Mouse (Mus musculus): ENCODE results near the gene Zdhhc24. TPM values are rescaled to one million over a fixed set of nuclear protein-coding genes. Genes with fewer than 3 reads are reported as not detected.
A peak's percentile ranks its signal among the peaks of the same experiment; 100 is the strongest.

Zdhhc24 gene
- total RNA-seq, 2 experiments from 2014 or later: 24.7 to 25.9 TPM

- intact Hi-C loops (cut with DNase I): no loop called here
- no peak overlapping the region for H3K4me3 ChIP-seq
- DNase-seq (ENCODE audit: extremely low spot score in 1 of 2, low spot score in 2 of 2): no peak
- TF ChIP-seq CTCF (IDR thresholded peaks at IDR 0.05): no peak
- no peak overlapping the region for H3K27ac ChIP-seq
Measured at GRCm38 (mm10) chr19:4883961-4884360, 5.5 kb downstream of the Zdhhc24 start.

DNA sequence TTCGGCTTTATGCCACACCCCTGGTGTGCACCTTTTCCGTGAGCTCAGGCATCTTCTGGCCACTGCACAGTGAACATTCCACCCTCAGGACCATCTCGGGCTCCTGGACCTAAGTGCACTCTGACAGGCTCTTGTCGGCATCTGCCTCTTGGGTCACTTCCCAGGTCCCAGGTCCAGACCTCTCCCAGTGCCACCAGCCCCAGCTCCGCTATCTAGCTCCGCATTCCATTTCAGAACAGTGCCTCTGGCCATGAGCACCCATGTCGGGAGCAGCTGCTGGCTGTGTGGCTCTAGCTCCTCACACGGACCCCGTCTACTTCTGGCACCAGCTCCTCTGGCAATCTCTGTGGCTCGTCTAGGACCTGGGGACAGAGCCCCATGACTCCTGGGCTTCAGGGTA lies 11.3 kb downstream of the Zdhhc24 start:
- no peak for TF ChIP-seq CTCF (IDR thresholded peaks at IDR 0.05)
- no peak overlapping the region for H3K27ac ChIP-seq
- DNase-seq (ENCODE audit: extremely low spot score in 1 of 2, low spot score in 2 of 2): no peak
- intact Hi-C loops (cut with DNase I): no loop called here
- H3K4me3 ChIP-seq: no peak overlapping the region

DNA sequence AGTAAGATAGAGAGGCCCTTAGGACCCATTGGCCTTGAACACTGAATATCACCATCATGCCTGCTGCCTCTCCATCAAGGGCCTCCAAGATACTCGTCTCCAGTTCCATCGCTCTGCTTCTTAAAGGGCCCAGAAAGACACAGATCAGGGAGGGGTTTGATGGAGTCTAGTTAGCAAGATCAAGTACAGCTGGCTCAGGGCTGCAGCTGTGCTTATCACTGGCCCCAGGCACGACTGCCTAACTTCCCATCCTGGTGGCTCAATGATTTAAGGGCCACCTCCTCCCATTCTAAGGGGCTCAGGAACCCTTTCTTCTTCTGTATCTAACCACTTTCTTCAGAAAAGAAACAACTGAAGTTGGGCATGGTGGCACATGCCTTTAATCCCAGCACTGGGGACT lies 13.3 kb downstream of the Zdhhc24 start:
- TF ChIP-seq CTCF (IDR thresholded peaks at IDR 0.05): no peak
- DNase-seq (ENCODE audit: extremely low spot score in 1 of 2, low spot score in 2 of 2): no peak
- Histone ChIP-seq H3K27ac (no peak overlapping the region), H3K4me3 (no peak overlapping the region)
- intact Hi-C loops (cut with DNase I): no loop called here

GRCm38 (mm10) chr19:4896780-4897520 lies 18.5 kb downstream of the Zdhhc24 start:
- DNase-seq (ENCODE audit: extremely low spot score in 1 of 2, low spot score in 2 of 2): no peak
- no peak for TF ChIP-seq CTCF (IDR thresholded peaks at IDR 0.05)
- intact Hi-C loops (cut with DNase I): no loop called here
- no peak overlapping the region for H3K27ac ChIP-seq
- no peak overlapping the region for H3K4me3 ChIP-seq

DNA sequence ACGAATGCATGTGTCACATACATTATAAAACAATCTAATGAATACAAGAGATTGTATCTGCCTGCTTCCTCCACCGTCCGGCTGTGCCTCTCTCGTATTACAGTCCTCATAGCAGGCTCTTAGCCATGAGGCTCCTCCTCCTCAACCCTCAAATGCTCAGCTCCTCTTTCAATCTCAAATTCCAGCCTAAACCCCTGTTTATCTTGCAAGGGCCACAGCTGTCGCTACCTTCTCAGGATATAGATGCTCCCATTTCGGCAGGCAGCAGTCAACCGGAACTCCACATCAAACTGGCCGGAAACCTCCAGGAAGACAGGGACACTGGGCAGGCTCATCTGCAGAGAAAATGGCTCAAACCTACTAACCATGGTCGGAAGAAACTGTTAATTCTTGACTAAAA lies 20.5 kb downstream of the Zdhhc24 start:
- no peak for TF ChIP-seq CTCF (IDR thresholded peaks at IDR 0.05)

GRCm38 (mm10) chr19:4899888-4900287 lies 21.4 kb downstream of the Zdhhc24 start:
- TF ChIP-seq CTCF (IDR thresholded peaks at IDR 0.05): no peak
- H3K27ac ChIP-seq: no peak overlapping the region
- H3K4me3 ChIP-seq: no peak overlapping the region
- intact Hi-C loops (cut with DNase I): no loop called here
- DNase-seq (ENCODE audit: extremely low spot score in 1 of 2, low spot score in 2 of 2): no peak

More for the DNA sequence above, 20.5 kb downstream of the Zdhhc24 start:
- H3K27ac ChIP-seq: no peak overlapping the region
- no peak for DNase-seq (ENCODE audit: extremely low spot score in 1 of 2, low spot score in 2 of 2)
- intact Hi-C loops (cut with DNase I): no loop called here
- H3K4me3 ChIP-seq: no peak overlapping the region

DNA sequence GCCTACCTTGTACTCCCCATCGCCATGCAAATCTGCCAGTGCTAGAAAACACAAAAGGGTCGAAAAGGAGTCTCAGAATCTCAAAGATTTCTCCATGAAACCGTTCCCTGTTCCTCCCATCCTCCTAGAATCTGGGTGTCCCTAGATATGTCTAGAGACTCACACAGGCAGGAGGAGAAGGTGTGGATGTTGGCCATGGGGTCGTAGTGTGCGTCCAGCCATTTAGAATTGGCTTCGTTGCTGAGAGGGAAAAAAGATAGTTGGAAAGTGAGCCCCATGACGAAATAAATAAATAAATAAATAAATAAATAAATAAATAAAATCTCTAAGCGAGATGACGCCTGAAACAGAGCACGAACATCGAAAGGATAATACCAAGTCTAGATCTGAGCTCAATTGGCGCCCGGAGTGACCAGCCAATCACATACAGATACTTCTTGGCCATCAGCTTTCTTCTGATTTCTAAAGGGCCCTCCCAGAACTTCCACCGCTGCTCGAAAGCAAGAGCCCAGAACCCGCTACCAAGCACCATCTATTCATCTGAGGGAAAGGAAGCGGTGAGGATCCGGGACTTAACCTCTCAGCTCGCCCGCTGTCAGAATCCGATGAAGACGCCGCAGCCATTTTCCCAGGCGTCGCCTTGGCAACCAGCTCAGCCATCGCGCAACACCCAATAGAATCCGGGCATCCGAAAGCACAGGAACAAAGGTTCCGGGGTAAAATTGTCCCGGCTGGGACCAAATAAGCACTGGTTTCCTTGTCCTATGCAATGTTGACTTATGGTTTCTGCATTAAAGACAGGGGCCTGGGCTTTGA lies 27.7 kb downstream of the Zdhhc24 start, which contains the start of gene Bbs1:
Gene Bbs1 (minus strand): TSS at position 650 of the 816 bp plus-strand sequence.
- TF ChIP-seq CTCF (IDR thresholded peaks at IDR 0.05): no peak
- H3K27ac ChIP-seq: peak within 1 kb of the TSS; percentile 87
- intact Hi-C loops (cut with DNase I): loop anchor here (2.0 to 5.0 kb wide), 2 partner anchors 151 to 279 kb away; partner anchors contain the start of gene Rce1
- DNase-seq (ENCODE audit: extremely low spot score in 1 of 2, low spot score in 2 of 2): peak; percentile 76 to 82
- H3K4me3 ChIP-seq: peak within 1 kb of the TSS; percentile 71

GRCm38 (mm10) chr19:4908107-4908506 lies 29.6 kb downstream of the Zdhhc24 start:
- intact Hi-C loops (cut with DNase I): loop anchor here (5.0 kb wide), 1 partner anchor 281 kb away; the partner anchor contains the start of gene Rce1
- Histone ChIP-seq H3K4me3 (no peak overlapping the region), H3K27ac (no peak overlapping the region)
- TF ChIP-seq CTCF (IDR thresholded peaks at IDR 0.05): peak; percentile 58
- no peak for DNase-seq (ENCODE audit: extremely low spot score in 1 of 2, low spot score in 2 of 2)

GRCm38 (mm10) chr19:4909376-4909775 lies 30.9 kb downstream of the Zdhhc24 start:
- TF ChIP-seq CTCF (IDR thresholded peaks at IDR 0.05): no peak
- no peak for DNase-seq (ENCODE audit: extremely low spot score in 1 of 2, low spot score in 2 of 2)
- intact Hi-C loops (cut with DNase I): loop anchor here (5.0 kb wide), 1 partner anchor 282 kb away; the partner anchor contains the start of gene Rce1
- H3K4me3 ChIP-seq: no peak overlapping the region
- H3K27ac ChIP-seq: no peak overlapping the region

GRCm38 (mm10) chr19:4915924-4916603 lies 37.6 kb downstream of the Zdhhc24 start:
- Histone ChIP-seq H3K4me3 (no peak overlapping the region), H3K27ac (no peak overlapping the region)
- intact Hi-C loops (cut with DNase I): no loop called here
- DNase-seq (ENCODE audit: extremely low spot score in 1 of 2, low spot score in 2 of 2): no peak
- no peak for TF ChIP-seq CTCF (IDR thresholded peaks at IDR 0.05)

DNA sequence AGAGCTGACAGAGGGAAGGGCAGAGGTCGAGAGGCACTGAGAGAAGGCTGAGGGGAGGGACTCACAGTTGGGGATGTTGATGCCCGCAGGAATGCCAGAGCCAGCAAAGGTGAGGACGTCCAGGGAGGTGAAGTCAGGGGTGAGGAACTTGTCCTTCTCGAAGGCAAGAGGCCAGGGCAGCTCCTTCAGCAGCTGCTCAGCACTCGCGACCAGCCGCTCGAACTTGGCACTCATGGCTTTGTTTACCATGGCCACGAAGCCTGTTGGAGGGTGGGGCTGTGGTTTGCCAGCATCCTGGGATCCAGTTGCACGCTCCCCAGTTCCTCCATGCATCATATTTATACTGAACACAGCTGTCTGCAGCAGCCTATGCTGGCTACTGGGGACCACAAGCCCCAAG lies 38.4 kb downstream of the Zdhhc24 start:
- TF ChIP-seq CTCF (IDR thresholded peaks at IDR 0.05): no peak
- Histone ChIP-seq H3K4me3 (no peak overlapping the region), H3K27ac (no peak overlapping the region)
- no peak for DNase-seq (ENCODE audit: extremely low spot score in 1 of 2, low spot score in 2 of 2)
- intact Hi-C loops (cut with DNase I): no loop called here

- no peak for TF ChIP-seq CTCF (IDR thresholded peaks at IDR 0.05)
- Histone ChIP-seq H3K27ac (no peak overlapping the region), H3K4me3 (no peak overlapping the region)
- intact Hi-C loops (cut with DNase I): no loop called here
- no peak for DNase-seq (ENCODE audit: extremely low spot score in 1 of 2, low spot score in 2 of 2)
Measured at GRCm38 (mm10) chr19:4919652-4920051, 41.2 kb downstream of the Zdhhc24 start.

Measured in left cerebral cortex, adult 2 months (tissue).